Mouse (Mus musculus) heart, postnatal 0 days (tissue): ENCODE results near the gene Micu1. TPM values are rescaled to one million over a fixed set of nuclear protein-coding genes. Genes with fewer than 3 reads are reported as not detected.
"Not testable (repeated sequence)": the region's sequence is repeated elsewhere in the genome, so short reads cannot be mapped to it uniquely, and the experiment has no call there.

ENCODE experiments used
- ATAC-seq: fragments of 200-750 bp; cut with Nextera tagmentation; 2 replicates; pipeline ENCODE4 v1.8.0; 2017; ENCODE audit warnings: low read depth, moderate number of reproducible peaks, moderate library complexity; ENCODE audit not compliant: insufficient read depth
- DNase-seq: peaks from one replicate; pipeline ENCODE4 v3.0.0-alpha.2; 2016; ENCODE audit warnings: low spot score
- H3K27ac ChIP-seq: fragments of 300-500 bp; sonication (generic); 2 replicates; pipeline ENCODE4 v1.5.1; 2014; ENCODE audit warnings: low read depth, mild to moderate bottlenecking
- H3K27me3 ChIP-seq: fragments of 300-500 bp; sonication (generic); 2 replicates; pipeline ENCODE4 v1.6.1; 2014; ENCODE audit warnings: low read length, mixed read lengths; ENCODE audit not compliant: control insufficient read depth, insufficient read depth
- H3K36me3 ChIP-seq: fragments of 300-500 bp; sonication (generic); replicated peaks from 2 replicates; pipeline ENCODE4 v1.6.1; 2014; ENCODE audit warnings: low read length, mixed read lengths; ENCODE audit not compliant: control insufficient read depth, insufficient read depth
- H3K4me1 ChIP-seq: fragments of 300-500 bp; sonication (generic); 2 replicates; pipeline ENCODE4 v1.6.1; 2014; ENCODE audit warnings: antibody characterized with exemption; ENCODE audit not compliant: control insufficient read depth, insufficient read depth
- H3K4me2 ChIP-seq: fragments of 300-500 bp; sonication (generic); 2 replicates; pipeline ENCODE4 v1.6.1; 2014; ENCODE audit warnings: low read depth, mild to moderate bottlenecking, low read length, moderate library complexity
- H3K4me3 ChIP-seq: fragments of 300-500 bp; sonication (generic); 2 replicates; pipeline ENCODE4 v1.5.1; 2014; ENCODE audit warnings: low read depth, low read length
- H3K9ac ChIP-seq: fragments of 300-500 bp; sonication (generic); replicated peaks from 2 replicates; pipeline ENCODE4 v1.6.1; 2014; ENCODE audit warnings: low read depth, low read length, mixed read lengths
- H3K9me3 ChIP-seq: fragments of 300-500 bp; sonication (generic); replicated peaks from 2 replicates; pipeline ENCODE4 v1.6.1; 2016; ENCODE audit warnings: low read length; ENCODE audit not compliant: control insufficient read depth
- CTCF ChIP-seq: IDR thresholded peaks from 2 replicates; pipeline ENCODE4 v1.5.1; 2016; ENCODE audit warnings: antibody characterized with exemption, control low read depth, low read depth
- EP300 ChIP-seq: IDR thresholded peaks from 2 replicates; pipeline ENCODE4 v1.6.1; 2016; ENCODE audit warnings: antibody characterized with exemption, low read depth
- WGBS: fragments of 180-500 bp; shearing (Covaris S2); extraction: QIAGEN DNeasy Blood & Tissue Kit; methylation state at CpG from one replicate; pipeline ENCODE4 v1.1.7; 2014; 5-methylcytosine and 5-hydroxymethylcytosine counted together
- polyA plus RNA-seq: library from polyadenylated mRNA; unstranded; fragments of >200 nt; fragmentation: Nextera tagmentation; extraction: Ambion mirVana; gene quantifications from 2 replicates; pipeline ENCODE4 v1.2.1, GENCODE M21; 2015
- total RNA-seq: library from RNA; depleted of rRNA; stranded (reverse); fragments of >200 nt; gene quantifications from 2 replicates; pipeline ENCODE4 v1.2.3, GENCODE M21; 2014; ENCODE audit warnings: low replicate concordance

Gene Micu1
- total and polyA plus RNA-seq, 2 experiments from 2014 or later: 23.9 to 25.0 TPM

DNA sequence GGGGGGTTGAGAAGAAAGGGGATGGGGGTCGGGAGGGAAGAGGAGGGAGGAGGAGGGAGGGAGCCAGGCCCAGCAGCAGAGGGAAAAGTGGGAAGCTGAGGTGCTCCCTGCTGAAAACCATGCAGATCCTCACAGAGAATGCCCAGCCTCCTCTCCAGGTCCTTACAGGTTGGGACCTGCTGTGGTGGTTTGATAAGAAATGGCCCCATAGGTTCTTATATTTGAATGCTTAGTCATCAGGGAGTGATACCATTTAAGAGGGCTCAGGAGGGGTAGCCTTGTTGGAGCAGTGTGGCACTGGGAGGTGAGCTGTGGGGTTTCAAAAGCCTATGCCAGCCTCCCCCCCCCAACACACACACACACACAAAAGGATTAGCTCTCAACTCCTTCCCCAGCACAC lies 173.1 kb downstream of the Micu1 start:
- WGBS: 31% methylated on average over 1 of the region's 1 CpGs
- H3K36me3 ChIP-seq: no peaks in the 10 kb centered on the region
- no peaks in the 10 kb centered on the region for H3K9me3 ChIP-seq
- no peak overlapping the region for H3K9ac ChIP-seq
- H3K4me1 ChIP-seq: peaks cover 2% of the 10 kb centered on the region
- no peak overlapping the region for H3K27ac ChIP-seq
- TF ChIP-seq EP300 (no peak), CTCF (no peak)
- no peaks in the 10 kb centered on the region for H3K27me3 ChIP-seq
- H3K4me3 ChIP-seq: no peak overlapping the region
- no peak overlapping the region for H3K4me2 ChIP-seq
- no peak for ATAC-seq
- no peak for DNase-seq

DNA sequence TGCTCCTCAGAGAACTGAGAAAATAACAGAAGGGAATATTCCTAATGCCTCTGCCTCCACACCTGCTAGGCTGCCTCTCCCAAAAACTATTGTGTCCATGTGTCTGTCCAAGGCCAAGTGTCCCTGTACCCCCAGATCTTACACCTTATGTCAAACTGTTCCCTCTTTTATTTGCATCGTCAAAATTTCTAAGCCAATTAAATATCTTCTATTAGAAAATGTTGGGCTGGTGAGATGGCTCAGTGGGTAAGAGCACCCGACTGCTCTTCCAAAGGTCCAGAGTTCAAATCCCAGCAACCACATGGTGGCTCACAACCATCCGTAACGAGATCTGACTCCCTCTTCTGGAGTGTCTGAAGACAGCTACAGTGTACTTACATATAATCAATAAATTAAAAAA lies 174.4 kb downstream of the Micu1 start:
- 91% methylated on average over 2 of the region's 4 CpGs for WGBS
- H3K4me2 ChIP-seq, H3K4me3 ChIP-seq, H3K9ac ChIP-seq, H3K27ac ChIP-seq, H3K36me3 ChIP-seq, ATAC-seq, DNase-seq, H3K27me3 ChIP-seq, H3K9me3 ChIP-seq, H3K4me1 ChIP-seq: not testable (repeated sequence)

GRCm38 (mm10) chr10:59877421-59878117 lies 175.3 kb downstream of the Micu1 start:
- Histone ChIP-seq H3K9me3 (no peaks in the 10 kb centered on the region), H3K36me3 (no peaks in the 10 kb centered on the region), H3K27ac (no peak overlapping the region), H3K27me3 (no peaks in the 10 kb centered on the region), H3K9ac (no peak overlapping the region), H3K4me2 (no peak overlapping the region), H3K4me3 (no peak overlapping the region), H3K4me1 (peaks cover 8% of the 10 kb centered on the region)
- ATAC-seq (no peak), DNase-seq (no peak)
- WGBS: 67% methylated on average over 15 of the region's 15 CpGs
- TF ChIP-seq EP300 (no peak), CTCF (no peak)

DNA sequence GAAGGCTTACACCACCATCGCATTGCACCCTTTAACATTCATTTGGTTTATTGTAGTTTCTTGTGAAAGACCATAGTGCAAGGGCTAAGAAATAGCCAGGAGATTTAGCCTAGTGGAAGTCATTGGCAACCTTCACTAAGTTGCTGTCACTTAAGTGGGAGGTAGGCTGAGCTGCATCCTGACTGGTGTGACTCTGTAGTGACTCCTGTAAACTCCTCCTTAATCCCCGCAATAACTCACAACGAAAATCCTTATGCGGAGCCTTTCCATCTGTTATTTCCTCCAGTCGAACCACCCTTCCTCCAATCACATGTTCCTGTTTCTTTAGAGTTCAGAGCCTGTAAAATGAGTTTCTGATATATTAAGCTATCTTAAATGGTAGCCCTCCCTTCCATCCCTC lies 176.5 kb downstream of the Micu1 start:
- DNase-seq (peak; percentile 72), ATAC-seq (no peak)
- no peaks in the 10 kb centered on the region; the same call in 1 of the 2 replicates for H3K36me3 ChIP-seq
- peak overlapping the region; percentile 99 for H3K4me3 ChIP-seq
- 13% methylated on average over 5 of the region's 5 CpGs for WGBS
- peak overlapping the region; percentile 91 for H3K4me2 ChIP-seq
- H3K4me1 ChIP-seq: peaks cover 8% of the 10 kb centered on the region
- peak overlapping the region; percentile 89; the same call in 1 of the 2 replicates for H3K9ac ChIP-seq
- H3K27me3 ChIP-seq: no peaks in the 10 kb centered on the region
- no peak for TF ChIP-seq CTCF
- no peak for TF ChIP-seq EP300
- no peaks in the 10 kb centered on the region for H3K9me3 ChIP-seq
- peak overlapping the region; percentile 99 for H3K27ac ChIP-seq

DNA sequence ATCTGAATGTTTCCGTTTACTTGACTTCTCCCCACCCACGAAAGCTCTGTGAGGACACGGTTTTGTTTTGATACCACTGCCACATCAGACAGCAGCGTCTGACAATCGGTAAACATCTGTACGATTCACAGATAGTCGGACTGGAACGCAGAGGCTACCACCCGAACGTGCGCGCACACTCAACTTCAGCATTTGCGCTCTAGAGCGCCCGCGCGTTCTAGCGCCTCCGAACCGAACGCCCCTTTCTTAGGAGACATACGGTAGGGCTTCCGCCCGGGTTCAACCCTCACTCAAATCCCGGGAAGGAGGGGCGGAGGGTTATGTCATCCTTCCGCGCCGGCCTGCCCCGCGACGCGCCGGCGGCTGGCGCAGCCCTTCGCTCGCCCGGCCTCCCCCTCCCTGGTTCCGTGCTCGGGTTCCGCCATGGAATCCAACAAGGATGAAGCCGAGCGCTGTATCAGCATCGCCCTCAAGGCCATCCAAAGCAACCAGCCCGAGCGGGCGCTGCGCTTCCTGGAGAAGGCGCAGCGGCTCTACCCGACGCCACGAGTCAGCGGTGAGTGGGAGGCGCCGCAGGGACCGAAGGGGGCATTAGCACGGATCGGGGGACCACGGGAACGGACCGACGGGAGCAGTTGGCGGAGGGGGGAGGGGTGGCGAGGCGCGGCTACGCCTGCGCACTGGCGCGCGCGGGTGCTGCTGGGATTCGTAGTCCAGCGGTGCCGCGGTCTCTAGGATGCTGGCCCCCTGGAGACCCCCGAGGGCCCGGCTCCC lies 177.2 kb downstream of the Micu1 start, which contains the start of gene Dnajb12:
Dnajb12 (plus strand) TSS at position 302 of the 774 bp plus-strand sequence.
- WGBS: under 1% methylated on average over 79 of the region's 80 CpGs
- peak; percentile 93 for ATAC-seq

More for the DNA sequence above, 177.2 kb downstream of the Micu1 start, which contains the start of gene Dnajb12:
- no peaks in the 10 kb centered on the region for H3K9me3 ChIP-seq
- no peaks in the 10 kb centered on the region; the same call in 1 of the 2 replicates for H3K36me3 ChIP-seq
- TF ChIP-seq CTCF (no peak), EP300 (peak; percentile 87)
- peak within 1 kb of the TSS; percentile 99 for H3K4me3 ChIP-seq
- H3K27me3 ChIP-seq: no peaks in the 10 kb centered on the region
- H3K4me1 ChIP-seq: peaks cover 8% of the 10 kb centered on the region
- H3K27ac ChIP-seq: peak within 1 kb of the TSS; percentile 99
- H3K4me2 ChIP-seq: peak within 1 kb of the TSS; percentile 91
- peak; percentile 91 for DNase-seq
- peak within 1 kb of the TSS; percentile 89 for H3K9ac ChIP-seq
